Mouse (Mus musculus): ENCODE results near the gene Antxr1.

GRCm38 (mm10) chr6:87123406-87123805, 212.2 kb downstream of the Antxr1 start:
- TF ChIP-seq CTCF (IDR thresholded peaks at IDR 0.05; ENCODE audit: insufficient read depth, low read length) (no peak), POLR2A (IDR thresholded peaks at IDR 0.05; ENCODE audit: borderline replicate concordance, extremely low read depth, low read depth, low read length) (no peak)

All from lung, adult 2 months (tissue).